Mouse (Mus musculus) gastrocnemius, postnatal 4 days (tissue): ENCODE results near the gene Adora2b. TPM values are rescaled to one million over a fixed set of nuclear protein-coding genes. Genes with fewer than 3 reads are reported as not detected.

Experiments used
- total RNA-seq, 2 experiments: library from RNA; stranded (reverse); gene quantifications; 2 replicates each; pipeline ENCODE4 v1.2.3; 2021

Adora2b gene
- total RNA-seq, 2 experiments from 2014 or later, result 2.3 to 2.4 TPM

Other genes with a start within 250 kb of the Adora2b start
- gene Zswim7, start 32.4 kb downstream of the Adora2b start, total RNA-seq, result 10 to 100 TPM; 10.6 to 13.8 TPM
- 10 to 100 TPM; 16.1 to 18.2 TPM for gene Ttc19, start 32.5 kb downstream of the Adora2b start, total RNA-seq
- gene Pigl, start 209.5 kb downstream of the Adora2b start, total RNA-seq, result 1 to 10 TPM; 5.3 to 6.2 TPM
- gene Ncor1, start 209.6 kb downstream of the Adora2b start, total RNA-seq, result 100 to 1,000 TPM; 169 to 170 TPM